Mouse (Mus musculus) heart, adult 9 months (tissue): ENCODE measurements around the gene Trib3.
A peak's percentile ranks its signal among the peaks of the same experiment; 100 is the strongest.

Experiments used
- DNase-seq, 2 experiments: peaks; one replicate each; pipeline ENCODE4 v3.0.0; 2022; ENCODE audit warnings: low spot score in 2 of 2

The Trib3 gene

DNA sequence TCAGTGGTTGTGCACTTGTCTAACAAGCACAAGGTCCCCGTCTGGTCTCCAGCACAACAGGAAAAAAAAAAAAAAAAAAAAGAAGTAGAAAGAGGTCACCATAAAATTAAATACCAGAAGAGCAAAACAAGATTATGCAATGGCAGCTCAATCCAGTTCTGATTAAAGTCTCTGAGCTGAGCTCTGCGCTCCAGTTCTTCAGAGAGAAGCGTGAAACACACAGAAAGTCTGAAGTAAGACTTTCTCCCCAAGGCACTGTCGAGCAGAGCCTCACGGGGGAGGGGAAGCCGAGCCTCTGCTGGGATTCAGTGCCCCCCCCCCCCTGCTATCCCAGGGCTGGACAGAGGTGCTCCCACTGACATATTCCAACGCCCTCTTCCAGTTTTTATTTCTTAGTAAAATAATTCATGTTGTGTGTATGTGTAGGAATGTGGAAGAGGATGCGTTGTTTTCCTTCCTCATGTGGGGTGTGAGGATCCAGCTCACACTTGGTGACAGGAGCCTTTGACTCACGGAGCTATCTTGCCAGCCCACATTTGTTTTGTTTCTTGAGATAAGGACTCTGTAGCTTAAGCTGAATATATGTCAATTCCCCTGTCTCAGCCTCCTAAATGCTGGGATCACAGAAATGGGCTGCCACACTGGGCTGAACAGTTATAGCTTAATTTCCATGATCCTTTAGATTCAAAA is 3.1 kb upstream of the Trib3 start:
- DNase-seq, result no peak

DNA sequence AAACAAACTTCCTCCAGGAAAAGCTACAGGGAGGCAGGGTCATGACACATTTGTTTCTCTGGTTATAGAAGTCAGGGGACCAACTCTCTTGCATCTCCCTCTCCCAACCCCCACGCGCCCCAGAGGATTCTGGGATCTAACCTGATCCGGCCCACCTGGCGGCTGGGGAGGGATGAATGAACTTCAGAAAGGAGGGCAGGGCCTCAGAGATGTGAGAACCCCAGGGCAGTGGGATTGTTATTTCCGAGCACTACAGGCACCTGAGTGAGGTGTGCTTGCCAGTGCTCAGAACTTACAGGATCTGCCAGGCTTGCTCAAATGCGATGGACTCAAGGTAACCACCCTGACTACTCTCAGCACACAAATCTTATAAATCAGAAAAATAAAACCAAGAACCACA is 1.6 kb upstream of the Trib3 start:
- DNase-seq, result no peak

DNA sequence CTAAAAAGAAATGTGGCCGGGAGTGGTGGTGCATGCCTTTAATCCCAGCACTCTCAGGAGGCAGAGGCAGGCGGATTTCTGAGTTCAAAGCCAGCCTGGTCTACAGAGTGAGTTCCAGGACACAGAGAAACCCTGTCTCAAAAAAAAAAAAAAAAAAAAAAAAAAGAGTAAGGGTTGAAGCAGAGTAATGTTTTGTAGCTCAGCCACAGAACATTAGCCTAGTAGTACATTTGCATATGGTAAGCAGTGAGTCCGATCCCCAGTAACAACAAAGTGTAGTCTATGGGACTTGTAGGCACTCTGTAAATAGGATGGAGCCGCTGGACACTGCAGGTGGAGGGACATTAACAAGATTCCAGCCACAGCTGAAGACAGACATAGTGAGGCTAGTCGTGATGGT is 1.1 kb upstream of the Trib3 start:
- DNase-seq, result no peak

GRCm38 (mm10) chr2:152344361-152344760 is 529 bp upstream of the Trib3 start:
- peak; percentile 38 to 46 for DNase-seq

- DNase-seq, result no peak
Observed at GRCm38 (mm10) chr2:152339631-152340179, 4.1 kb downstream of the Trib3 start.

DNA sequence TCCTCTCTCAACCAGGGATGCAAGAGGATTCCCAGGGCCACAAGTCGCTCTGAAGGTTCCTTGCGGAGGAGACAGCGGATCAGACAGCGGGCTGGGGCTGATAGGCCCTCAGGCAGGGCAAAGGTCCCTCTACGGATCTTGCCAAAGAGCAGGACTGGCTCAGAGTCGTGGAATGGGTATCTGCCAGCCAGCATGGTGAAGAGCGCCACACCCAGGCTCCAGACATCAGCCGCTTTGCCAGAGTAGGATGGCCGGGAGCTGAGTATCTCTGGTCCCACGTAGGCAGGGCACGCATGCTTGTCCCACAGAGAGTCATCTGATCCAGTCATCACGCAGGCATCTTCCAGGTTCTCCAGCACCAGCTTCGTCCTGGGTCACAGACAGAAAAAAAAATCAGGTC is 5.5 kb downstream of the Trib3 start:
- no peak for DNase-seq

GRCm38 (mm10) chr2:152337591-152338212 is 6.1 kb downstream of the Trib3 start:
- DNase-seq, result no peak

DNA sequence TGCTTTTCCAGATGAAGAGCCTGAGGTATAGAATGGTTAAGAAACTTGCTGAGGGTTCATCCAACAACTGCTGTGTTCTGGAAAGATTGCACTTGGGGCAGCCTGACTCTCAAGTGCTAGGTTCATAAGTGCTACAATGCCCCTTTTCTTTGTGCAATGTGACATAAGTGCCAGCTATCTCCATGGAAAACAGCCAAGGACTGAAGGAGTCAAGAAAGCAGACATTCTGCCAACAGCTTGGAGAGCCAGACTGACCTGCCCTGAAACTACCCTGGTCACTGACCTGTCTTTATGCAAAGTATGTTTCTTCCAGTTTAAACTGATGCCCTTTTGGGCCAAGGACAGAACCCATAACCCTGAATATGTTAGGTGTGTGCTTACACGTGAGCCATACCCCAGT is 7.0 kb downstream of the Trib3 start:
- no peak for DNase-seq

DNA sequence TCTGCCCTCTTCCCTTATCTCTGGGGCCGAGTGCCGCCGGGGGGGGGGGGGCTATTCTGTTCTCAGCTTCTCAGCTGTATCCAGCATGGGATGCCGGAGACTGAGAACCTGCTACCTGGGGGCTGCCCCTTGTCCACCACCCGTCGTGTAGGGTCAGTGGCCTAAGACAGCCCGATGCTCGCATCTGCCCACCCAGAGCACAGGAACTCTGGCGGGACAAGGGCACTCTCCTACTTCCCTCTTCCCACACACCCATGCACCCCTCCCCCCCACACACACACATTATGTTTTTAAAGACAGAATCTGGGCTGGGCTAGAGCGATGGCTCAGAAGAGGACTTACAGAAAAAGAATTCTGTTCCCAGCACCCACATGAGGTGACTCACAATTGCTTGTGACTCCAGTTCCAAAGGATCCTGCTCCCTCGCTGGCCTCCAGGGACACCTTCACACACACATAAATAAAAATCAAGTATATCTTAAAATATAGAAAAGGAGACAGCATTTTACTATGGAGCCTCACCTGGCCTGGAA is 8.5 kb downstream of the Trib3 start:
- no peak for DNase-seq

GRCm38 (mm10) chr2:152333345-152334006 is 10.4 kb downstream of the Trib3 start:
- DNase-seq, result no peak

- peak; percentile 93 to 94 for DNase-seq
Observed at GRCm38 (mm10) chr2:152332101-152332825, 11.6 kb downstream of the Trib3 start, which contains the start of gene Rbck1. TSS of gene Rbck1 (minus strand) at chr2:152332653.

GRCm38 (mm10) chr2:152330858-152331423 is 12.9 kb downstream of the Trib3 start:
- no peak for DNase-seq

GRCm38 (mm10) chr2:152327980-152328379 is 15.9 kb downstream of the Trib3 start:
- DNase-seq, result peak in 1 of 2 experiments; percentile 68

DNA sequence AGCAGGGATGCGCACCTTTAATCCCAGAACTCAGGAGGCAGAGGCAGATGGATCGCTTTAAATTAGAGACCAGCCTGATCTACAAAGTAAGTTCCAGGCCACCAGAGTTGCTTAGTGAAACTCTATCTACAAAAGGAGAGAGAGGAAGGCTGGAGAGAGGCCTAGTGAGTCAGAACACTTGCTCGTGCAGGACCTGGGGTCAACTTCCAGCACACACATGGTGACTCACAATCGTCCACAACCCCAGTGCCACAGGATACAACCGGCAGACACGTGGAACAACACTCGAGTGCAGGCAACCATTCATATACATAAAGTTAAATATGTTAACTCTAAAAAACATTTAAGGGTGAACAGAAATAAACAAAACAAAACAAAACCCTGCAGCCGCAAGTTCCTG is 17.2 kb downstream of the Trib3 start:
- DNase-seq, result no peak

GRCm38 (mm10) chr2:152326157-152326556 is 17.7 kb downstream of the Trib3 start:
- DNase-seq, result no peak

DNA sequence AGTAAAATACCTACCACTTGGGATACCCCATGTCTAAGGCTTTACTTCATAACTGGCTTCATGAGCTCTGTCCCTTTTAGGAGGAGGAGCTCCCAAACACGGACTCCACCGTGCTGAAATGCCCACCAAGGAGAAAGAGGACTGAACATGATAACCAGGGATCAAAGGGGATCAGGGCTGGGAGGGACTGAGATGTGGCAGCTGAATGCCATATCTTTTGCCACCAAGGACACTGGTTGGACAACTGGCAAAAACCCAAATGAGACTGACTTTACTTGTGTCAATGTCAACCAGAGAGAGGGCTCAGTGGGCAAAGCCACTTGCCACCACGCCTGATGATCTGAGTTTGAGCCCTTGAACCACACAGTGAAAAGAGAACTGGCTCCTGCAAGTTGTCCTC is 19.0 kb downstream of the Trib3 start:
- no peak for DNase-seq

DNA sequence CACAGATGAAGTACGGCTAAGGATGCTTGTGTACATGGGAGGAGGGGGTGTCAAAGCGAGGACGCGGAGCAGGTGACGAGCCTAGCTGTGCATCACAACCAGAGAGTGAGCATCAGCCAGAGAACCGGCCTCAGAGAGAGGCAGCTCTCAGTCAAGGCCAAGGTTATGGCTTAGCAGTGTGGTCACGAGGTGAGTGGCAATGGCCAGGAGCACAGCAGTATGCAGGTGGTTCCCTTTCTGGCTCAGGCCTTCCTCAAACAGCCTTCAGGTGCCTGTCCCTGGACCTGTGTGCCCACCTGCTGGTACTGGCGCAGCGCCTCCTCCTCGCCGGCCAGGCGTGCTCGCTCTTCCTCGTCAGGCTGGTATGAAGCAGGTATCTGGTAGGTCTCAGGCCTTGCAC is 19.9 kb downstream of the Trib3 start:
- no peak for DNase-seq

- no peak for DNase-seq
Observed at GRCm38 (mm10) chr2:152322198-152322597, 21.6 kb downstream of the Trib3 start.

DNA sequence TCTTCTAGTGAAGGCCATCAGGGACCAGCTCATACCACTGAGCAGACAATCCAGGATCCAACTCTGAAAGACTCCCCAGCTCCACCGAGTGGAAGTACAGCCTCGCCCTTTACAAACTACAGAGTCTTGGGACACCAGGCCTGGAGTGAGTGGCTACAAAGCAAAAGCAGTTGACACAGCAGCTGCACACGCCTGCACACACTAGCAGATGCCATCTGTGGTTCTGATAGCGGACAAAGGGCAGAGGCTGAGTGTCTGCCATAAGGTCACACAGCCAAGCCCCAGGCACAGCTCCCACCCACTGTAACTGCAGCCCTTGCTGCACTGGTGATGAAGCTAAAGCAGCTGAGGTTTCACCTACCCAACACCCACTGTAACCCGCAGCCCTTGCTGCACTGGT is 22.3 kb downstream of the Trib3 start:
- DNase-seq, result no peak

- DNase-seq, result peak; percentile 35 to 36
Observed at GRCm38 (mm10) chr2:152317054-152317453, 26.8 kb downstream of the Trib3 start.

GRCm38 (mm10) chr2:152313926-152314325 is 29.9 kb downstream of the Trib3 start:
- no peak for DNase-seq
